Mouse (Mus musculus): ENCODE results near the gene Hoxa1.

DNA sequence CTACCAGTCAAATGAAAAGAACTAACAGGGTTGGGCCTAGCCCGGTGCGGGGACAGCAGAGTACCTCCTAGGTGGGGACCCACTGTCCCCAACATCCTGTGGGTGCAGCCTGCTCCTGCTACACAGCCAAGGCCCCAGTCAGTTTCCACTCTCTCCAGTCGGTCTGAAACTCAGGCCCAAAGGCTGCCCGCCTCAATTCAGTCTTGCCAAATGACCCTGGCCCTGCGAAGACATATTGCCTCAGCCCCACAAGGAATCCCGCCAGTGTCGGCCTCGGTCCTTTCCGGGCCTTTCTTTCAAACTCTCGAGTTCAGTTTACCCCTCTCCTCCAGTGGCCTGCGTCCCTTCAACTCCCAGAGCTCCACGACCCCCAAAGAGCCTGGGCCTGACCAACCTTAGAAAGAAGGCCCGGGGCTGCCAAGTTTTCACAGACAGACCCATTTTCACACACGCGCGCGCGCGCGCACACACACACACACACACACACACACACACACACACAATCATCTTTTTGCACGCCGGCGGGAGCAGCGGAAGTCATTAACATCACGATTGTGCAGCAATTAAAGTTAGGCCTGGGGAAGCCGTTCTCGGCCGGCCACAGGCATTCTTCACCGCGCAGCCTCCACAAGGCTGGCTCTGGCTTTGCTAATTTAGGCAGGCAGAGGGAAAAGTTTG lies 42.1 kb upstream of the Hoxa1 start:
- no peak for TF ChIP-seq CTCF (conservative IDR thresholded peaks at IDR 0.05; ENCODE audit: low read length)
- TF ChIP-seq NANOG (IDR thresholded peaks at IDR 0.05; ENCODE audit: borderline replicate concordance, low read length) = no peak
